Mouse (Mus musculus) neural tube, embryonic 10.5 days (tissue): ENCODE measurements at regions not wholly inside any gene's neighbourhood (a gene's known extent, or its start where the extent isn't known, plus 50 kb on each side); places are given as distances from the start of the nearest gene placed in this dataset.
"Not testable (repeated sequence)": the region's sequence is repeated elsewhere in the genome, so short reads cannot be mapped to it uniquely, and the experiment has no call there.

ENCODE experiments used
- DNase-seq: peaks from one replicate; pipeline ENCODE4 v3.0.0-alpha.2; 2017; ENCODE audit warnings: low spot score; ENCODE audit errors: extremely low spot score

DNA sequence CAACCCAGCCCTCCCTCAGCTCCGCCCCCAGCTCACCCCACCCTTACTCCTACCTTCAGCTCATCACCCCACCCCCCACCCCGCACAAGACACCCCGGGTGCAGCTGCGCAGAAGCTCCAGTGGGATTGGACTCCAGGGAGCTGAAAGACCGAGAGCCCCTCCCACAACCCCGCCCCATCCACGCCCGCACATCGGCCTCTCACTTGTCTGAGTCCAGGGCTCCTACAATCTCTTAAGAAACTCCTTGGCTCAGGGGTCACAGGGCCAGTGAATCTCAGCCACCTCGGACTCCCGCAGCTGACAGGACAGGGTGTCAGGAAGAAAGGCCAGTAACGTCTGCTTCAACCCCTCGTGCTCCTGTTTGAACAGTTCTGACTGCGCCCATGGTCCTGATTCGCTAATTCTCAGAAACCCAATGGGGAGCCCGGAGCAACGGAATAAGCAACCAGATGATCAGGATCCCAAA is 120.7 kb downstream of the Map1s start:
- peak; percentile 34 for DNase-seq

DNA sequence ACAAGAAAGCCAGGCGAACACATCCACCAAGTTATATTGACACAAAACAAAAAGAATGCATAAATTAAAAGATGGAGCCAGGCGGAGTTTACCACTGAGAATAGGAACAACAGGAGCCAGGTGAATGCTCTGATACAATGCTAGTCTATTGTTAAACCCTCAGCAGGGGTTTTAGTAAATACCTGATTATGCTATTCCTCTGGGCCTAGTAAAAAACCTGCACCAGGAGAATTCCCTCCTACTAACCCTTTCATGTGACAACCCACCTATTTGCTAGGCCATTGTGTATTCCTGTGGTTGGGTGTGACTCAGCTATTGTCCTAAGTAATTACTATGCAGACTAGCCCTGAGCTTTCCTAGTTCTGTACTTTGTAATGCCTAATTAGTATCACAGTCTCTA is 122.8 kb downstream of the Map1s start:
- not testable (repeated sequence) for DNase-seq
